Mouse (Mus musculus) c-Kit-positive CD71-positive TER-119-negative erythroid progenitor cells, embryonic 14.5 days (primary cell): ENCODE data around the gene Dlg5.

ENCODE experiments used
- DNase-seq: peaks from one replicate; pipeline ENCODE4 v3.0.0-alpha.2; 2013; ENCODE audit warnings: low read depth

Gene Dlg5

GRCm38 (mm10) chr14:24232641-24233633, 12.8 kb downstream of the Dlg5 start:
- peak; percentile 21 for DNase-seq

GRCm38 (mm10) chr14:24228549-24228948, 17.2 kb downstream of the Dlg5 start:
- DNase-seq, result no peak

- no peak for DNase-seq
Measured at GRCm38 (mm10) chr14:24227015-24227414, 18.7 kb downstream of the Dlg5 start.

GRCm38 (mm10) chr14:24226344-24226743, 19.4 kb downstream of the Dlg5 start:
- no peak for DNase-seq

GRCm38 (mm10) chr14:24222759-24223158, 23.0 kb downstream of the Dlg5 start:
- DNase-seq, result no peak

GRCm38 (mm10) chr14:24222273-24222672, 23.4 kb downstream of the Dlg5 start:
- DNase-seq, result no peak

- no peak for DNase-seq
Measured at GRCm38 (mm10) chr14:24217362-24217722, 28.4 kb downstream of the Dlg5 start.

GRCm38 (mm10) chr14:24216678-24217361, 28.9 kb downstream of the Dlg5 start:
- DNase-seq, result no peak

- no peak for DNase-seq
Measured at GRCm38 (mm10) chr14:24216064-24216463, 29.7 kb downstream of the Dlg5 start.

GRCm38 (mm10) chr14:24214436-24214835, 31.3 kb downstream of the Dlg5 start:
- DNase-seq, result no peak

- DNase-seq, result no peak
Measured at GRCm38 (mm10) chr14:24213336-24213735, 32.4 kb downstream of the Dlg5 start.

GRCm38 (mm10) chr14:24212861-24213260, 32.9 kb downstream of the Dlg5 start:
- no peak for DNase-seq

GRCm38 (mm10) chr14:24207360-24207752, 38.4 kb downstream of the Dlg5 start:
- DNase-seq, result no peak

- DNase-seq, result no peak
Measured at GRCm38 (mm10) chr14:24206736-24207359, 38.9 kb downstream of the Dlg5 start.

- DNase-seq, result no peak
Measured at GRCm38 (mm10) chr14:24206314-24206713, 39.4 kb downstream of the Dlg5 start.

GRCm38 (mm10) chr14:24205281-24205871, 40.3 kb downstream of the Dlg5 start:
- DNase-seq, result no peak

GRCm38 (mm10) chr14:24203210-24203609, 42.5 kb downstream of the Dlg5 start:
- no peak for DNase-seq

GRCm38 (mm10) chr14:24200771-24201170, 44.9 kb downstream of the Dlg5 start:
- no peak for DNase-seq

- no peak for DNase-seq
Measured at GRCm38 (mm10) chr14:24199732-24200131, 46.0 kb downstream of the Dlg5 start.

GRCm38 (mm10) chr14:24197865-24198264, 47.9 kb downstream of the Dlg5 start:
- DNase-seq, result no peak

- no peak for DNase-seq
Measured at GRCm38 (mm10) chr14:24196947-24197346, 48.8 kb downstream of the Dlg5 start.

- DNase-seq, result no peak
Measured at GRCm38 (mm10) chr14:24190131-24190530, 55.6 kb downstream of the Dlg5 start.
